Mouse (Mus musculus) neutrophil, adult 59 days (primary cell): ENCODE results near the gene Mpp1. TPM values are rescaled to one million over a fixed set of nuclear protein-coding genes. Genes with fewer than 3 reads are reported as not detected.

ENCODE experiments used
- total RNA-seq, 2 experiments: library from RNA; stranded (reverse); gene quantifications; 1 replicate in 1 of 2; 2 replicates in 1 of 2; pipeline ENCODE4 v1.2.4; 2023

The Mpp1 gene
- total RNA-seq: 100 to 1,000 TPM; 118 to 129 TPM

DNA sequence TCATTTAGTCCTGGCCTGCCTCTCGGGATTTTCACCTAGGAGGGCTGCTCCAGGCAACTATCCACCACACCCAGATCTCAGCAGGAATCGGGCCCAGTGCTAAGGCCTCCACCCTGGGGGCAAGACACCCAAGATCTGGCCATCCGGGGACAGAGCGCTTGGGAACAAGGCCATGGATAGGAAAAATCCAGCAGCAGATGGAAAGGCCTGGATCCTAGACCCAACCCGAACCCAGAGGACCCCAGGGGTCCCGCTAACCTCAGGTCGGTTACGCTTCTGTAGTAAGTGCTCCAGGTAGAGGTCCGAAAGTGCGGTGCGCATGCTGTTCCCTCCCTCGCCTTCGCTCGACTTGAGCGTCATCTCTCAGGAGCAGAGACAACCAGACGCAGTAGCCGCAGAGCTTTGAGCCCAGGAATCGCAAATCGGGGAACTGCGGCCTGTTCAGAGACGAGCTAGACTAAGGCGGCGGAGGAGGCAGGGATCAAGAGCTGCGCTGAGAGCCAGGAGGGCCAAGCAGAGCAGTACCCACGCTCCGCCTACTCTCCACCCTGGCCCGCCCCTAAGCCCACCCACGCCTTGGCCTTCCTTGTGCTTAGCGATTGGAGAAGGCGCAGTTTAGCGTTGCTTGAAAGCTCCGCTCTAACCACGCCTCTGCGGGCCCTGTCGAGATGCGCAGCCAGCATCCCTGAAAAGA, at the start of gene Mpp1:
Mpp1 (minus strand) TSS at position 550 of the 694 bp plus-strand sequence.

DNA sequence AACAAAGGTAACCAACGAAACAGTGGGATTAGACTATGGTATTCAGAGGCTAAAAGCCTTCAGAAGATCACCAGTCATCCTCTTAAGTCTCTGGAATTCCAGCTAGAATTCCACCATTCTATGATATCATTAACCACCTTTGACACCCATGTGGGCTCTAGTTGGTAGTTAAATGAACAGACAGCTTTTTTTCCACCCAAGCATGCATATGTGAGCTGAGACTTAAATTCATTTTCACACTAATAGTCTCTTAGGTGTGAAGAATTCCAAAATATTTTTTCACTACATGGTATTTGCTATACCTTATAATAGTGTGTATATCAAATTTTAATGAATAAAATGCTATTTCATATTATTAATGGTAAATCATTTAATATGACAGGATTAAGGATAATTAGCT, 32.9 kb upstream of the Mpp1 start, which contains the start of gene Smim9:
Smim9 (minus strand) TSS at position 101 of the 400 bp plus-strand sequence.

DNA sequence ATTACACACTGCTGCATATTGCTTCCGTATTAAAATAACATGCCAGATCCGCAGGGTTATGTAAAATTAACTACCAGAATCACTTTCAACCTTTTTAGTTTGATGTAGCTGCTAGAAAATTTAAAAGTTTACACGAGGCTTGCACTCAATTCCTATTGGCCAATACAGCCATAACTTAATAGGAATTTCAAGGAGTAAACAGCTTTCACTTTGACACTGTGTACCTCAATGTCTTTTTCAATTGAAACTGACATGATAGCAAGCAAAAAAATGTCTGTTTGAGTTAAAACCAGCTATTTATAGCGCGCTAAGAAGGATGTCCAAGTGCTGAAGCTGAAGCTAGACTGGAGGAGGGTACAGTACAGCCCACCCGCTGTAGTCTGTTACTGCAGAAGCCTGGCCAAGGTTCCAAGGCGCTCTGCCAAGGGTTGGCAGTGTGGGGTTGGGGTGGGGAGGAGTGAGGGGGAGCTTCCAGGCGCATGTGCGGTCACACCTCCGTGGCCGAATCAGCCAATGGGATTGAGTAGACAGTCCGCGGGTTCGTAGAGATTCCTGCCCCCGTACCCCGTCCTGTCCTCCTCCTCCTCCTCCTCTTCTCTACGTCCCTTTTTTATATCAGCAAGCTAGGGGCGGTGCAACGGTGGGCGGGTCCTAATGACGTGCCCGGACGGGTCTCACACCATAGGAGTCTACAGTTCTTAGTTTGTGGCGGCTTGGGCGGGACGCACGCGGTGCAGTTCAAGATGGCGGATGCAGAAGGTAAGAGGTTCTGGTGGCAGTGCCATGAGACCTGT, 35.2 kb downstream of the Mpp1 start, which contains the start of gene Dkc1:
Dkc1 (plus strand) TSS at position 486 of the 794 bp plus-strand sequence.

DNA sequence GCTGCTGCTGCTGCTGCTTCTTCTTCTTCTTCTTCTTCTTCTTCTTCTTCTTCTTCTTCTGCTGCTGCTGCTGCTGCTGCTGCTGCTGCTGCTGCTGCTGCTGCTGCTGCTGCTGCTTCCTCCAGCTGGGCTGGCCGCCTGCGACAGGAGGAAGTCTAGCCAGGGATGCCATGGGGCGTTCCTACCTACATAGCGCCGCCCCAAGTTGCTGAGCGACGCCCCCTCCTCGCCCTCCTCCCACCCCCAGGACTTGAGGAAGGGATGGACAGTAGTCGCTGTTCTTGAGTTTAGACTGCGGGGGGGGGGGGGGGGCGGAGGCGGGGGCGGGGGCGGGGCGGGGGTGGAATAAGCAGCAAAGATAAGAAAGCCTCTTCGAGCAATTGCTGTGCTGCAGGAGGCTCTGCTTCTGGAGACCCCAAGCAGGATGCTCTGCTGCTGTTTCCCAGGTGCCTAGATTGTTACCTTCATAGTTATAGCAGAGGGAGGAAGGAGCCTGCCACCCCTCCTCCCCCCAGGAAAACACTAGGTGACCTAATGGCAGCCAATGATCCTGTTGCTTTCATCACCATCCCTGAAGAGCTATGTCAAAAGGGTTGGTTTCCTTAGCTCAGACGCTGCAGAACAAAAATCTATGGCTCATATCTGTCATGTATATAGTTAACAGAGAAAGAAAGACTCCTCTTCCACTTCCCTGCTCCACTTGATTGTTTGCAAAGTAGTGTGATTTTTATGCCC, 45.9 kb downstream of the Mpp1 start, which contains the start of gene Gab3:
Gab3 (minus strand) TSS at position 685 of the 735 bp plus-strand sequence.

Other genes with a start within 250 kb of the Mpp1 start
- 10 to 100 TPM in 1 of 2 experiments, 1 to 10 TPM in 1; 8.7 to 11.1 TPM for gene Gab3, start 45.6 kb downstream of the Mpp1 start, total RNA-seq
- 10 to 100 TPM; 30.5 to 31.8 TPM for gene Dkc1, start 35.2 kb downstream of the Mpp1 start, total RNA-seq
- gene Smim9, start 32.8 kb upstream of the Mpp1 start, total RNA-seq: not detected